Mouse (Mus musculus) duodenum, adult 2 months (tissue): ENCODE results near the gene Id2. TPM values are rescaled to one million over a fixed set of nuclear protein-coding genes. Genes with fewer than 3 reads are reported as not detected.

Experiments used
- polyA plus RNA-seq: library from polyadenylated mRNA; depleted of rRNA; stranded (reverse); fragments of >200 nt; gene quantifications from 2 replicates; pipeline ENCODE4 v1.2.3, GENCODE M21; 2012; ENCODE audit warnings: low replicate concordance; rRNA removed

The Id2 gene
- 41.0 and 57.3 TPM in 2 replicates for polyA plus RNA-seq

DNA sequence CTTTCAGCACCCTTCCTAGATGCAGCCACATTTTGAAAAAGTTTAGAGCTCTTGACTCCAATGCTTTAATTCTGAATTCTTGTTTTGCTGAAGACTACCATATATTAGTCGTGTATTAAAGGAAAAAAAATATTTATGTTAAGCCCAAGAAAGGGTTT, at the start of gene Id2:
Id2 (minus strand) TSS at position 89 of the 158 bp plus-strand sequence.

Other genes starting within 250 kb of the Id2 start
- 18.3 and 47.8 TPM in 2 replicates for gene Kidins220, start 122.2 kb downstream of the Id2 start, polyA plus RNA-seq